Mouse (Mus musculus) heart, postnatal 0 days (tissue): ENCODE measurements at regions not wholly inside any gene's neighbourhood (a gene's known extent, or its start where the extent isn't known, plus 50 kb on each side); places are given as distances from the start of the nearest gene placed in this dataset.

ENCODE experiments used
- CTCF ChIP-seq: IDR thresholded peaks from 2 replicates; pipeline ENCODE4 v1.5.1; 2016; ENCODE audit warnings: antibody characterized with exemption, control low read depth, low read depth
- EP300 ChIP-seq: IDR thresholded peaks from 2 replicates; pipeline ENCODE4 v1.6.1; 2016; ENCODE audit warnings: antibody characterized with exemption, low read depth

GRCm38 (mm10) chr3:118485966-118486365 lies 76.0 kb upstream of the Dpyd start:
- no peak for TF ChIP-seq CTCF
- no peak for TF ChIP-seq EP300
